Mouse (Mus musculus) spleen, postnatal 10 days (tissue): Measurements from ENCODE around the gene Rnf216.
A peak's percentile ranks its signal among the peaks of the same experiment; 100 is the strongest.
"Not testable (repeated sequence)": the region's sequence is repeated elsewhere in the genome, so short reads cannot be mapped to it uniquely, and the experiment has no call there.

Experiments used
- DNase-seq, 2 experiments: peaks; one replicate each; pipeline ENCODE4 v3.0.0; 2021 to 2022; ENCODE audit warnings: low spot score in 2 of 2

The Rnf216 gene

GRCm38 (mm10) chr5:143112281-143113246 is at the start of gene Rnf216:
Rnf216 (minus strand) TSS chr5:143112994.
- peak; percentile 93 to 94 for DNase-seq

GRCm38 (mm10) chr5:143155534-143155933 is 42.7 kb upstream of the Rnf216 start:
- DNase-seq: no peak

DNA sequence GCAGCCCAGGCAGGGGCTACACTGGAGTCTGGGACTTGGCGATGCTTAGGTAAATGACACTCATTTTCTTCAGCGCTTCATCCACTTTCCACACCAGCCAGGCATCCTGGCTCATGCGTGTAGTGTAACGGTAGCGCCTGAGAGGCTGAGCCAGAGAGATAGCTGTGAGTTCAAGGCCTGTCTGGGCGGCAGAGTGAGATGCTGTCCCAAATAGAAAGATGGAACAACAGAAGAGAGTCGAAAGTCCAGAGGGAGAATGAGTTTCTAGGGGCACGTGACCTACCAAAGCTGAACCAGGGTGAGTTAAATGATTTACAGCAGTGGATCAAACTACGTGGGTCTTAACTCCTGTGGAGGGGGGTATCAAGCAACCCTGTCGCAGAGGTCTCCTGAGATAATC is 41.0 kb upstream of the Rnf216 start:
- no peak for DNase-seq

DNA sequence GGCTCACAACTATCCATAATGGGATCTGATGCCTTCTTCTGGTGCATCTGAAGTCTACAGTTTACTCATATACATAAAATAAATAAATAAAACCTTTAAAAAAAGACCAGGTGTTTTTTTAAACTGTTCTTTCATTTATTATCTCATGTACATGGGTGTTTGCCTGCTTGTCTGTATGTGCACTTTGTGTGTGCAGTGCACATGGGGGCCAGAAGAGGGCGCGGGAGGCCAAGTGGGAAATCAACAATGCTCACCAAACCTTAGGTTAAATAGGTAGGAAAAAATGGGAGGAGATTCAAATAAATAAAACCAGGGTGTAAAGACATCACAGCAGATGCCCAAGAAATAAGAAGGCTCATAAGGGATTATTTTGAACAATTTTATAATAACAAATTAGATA is 37.2 kb upstream of the Rnf216 start:
- DNase-seq: no peak

DNA sequence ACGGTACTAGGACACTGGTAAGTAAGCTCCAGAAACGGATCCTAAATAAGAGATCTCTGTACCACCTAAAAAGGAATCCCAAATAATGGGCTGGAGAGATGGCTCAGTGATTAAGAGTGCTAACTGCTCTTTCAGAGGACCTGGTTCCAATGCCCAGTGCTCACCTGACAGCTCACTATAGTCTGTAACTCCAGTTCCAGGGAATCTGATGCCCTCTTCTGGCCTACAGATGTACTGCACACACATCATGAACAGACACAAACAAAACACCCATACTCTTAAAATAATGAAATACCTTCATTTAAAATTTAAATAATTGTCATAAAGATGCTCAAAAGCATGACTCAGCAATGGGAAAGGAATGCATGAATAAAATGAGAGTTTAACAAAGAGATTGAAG is 36.7 kb upstream of the Rnf216 start:
- no peak for DNase-seq

DNA sequence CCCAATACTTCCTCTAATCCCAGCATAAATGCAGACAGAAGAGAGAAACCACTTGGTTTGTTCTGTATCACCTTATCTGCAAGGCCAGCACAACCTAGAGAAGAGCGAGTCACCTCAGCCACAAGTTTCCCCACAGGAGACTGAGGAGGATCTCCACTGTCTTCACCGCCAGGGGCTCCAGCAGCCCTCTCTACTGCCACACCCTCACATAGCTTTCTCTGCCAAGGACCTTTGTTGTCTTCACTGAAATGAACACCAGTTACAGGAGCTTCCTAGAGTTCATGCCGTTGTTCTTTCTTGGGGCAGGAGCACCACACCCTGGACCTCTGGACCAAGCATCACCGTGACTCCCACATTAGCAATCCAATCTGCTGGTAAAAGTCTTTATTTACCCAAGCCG is 35.9 kb upstream of the Rnf216 start:
- DNase-seq: no peak

DNA sequence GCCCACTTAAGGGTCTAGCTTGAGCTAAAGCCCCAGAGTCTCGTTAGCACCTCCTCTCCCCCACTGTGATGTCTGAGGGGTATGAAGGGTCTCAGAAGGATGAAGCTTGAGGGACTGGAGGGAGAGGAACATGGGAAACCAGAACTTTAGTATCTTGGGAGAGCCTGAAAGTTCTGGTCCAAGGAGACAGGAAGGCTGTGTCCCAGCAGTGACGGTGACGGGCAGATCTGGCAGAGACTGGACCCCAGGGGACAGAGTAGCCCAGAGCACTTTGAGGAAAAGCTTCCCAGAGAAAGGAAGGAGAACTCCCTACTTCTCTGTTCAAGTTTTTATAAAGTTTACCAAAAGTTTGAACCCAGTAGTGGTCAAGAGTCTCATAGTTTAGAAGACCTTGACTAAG is 34.7 kb upstream of the Rnf216 start, which contains the start of gene Olfr718-ps1:
Gene Olfr718-ps1, minus strand, starts transcription at position 101 of the 400 bp plus-strand sequence.
- DNase-seq: no peak

- no peak for DNase-seq
Observed at GRCm38 (mm10) chr5:143137580-143137979, 24.8 kb upstream of the Rnf216 start.

GRCm38 (mm10) chr5:143135042-143135441 is 22.2 kb upstream of the Rnf216 start:
- no peak for DNase-seq

- DNase-seq: not testable (repeated sequence)
Observed at GRCm38 (mm10) chr5:143134216-143135010, 21.6 kb upstream of the Rnf216 start.

GRCm38 (mm10) chr5:143132935-143133514 is 20.2 kb upstream of the Rnf216 start:
- DNase-seq: no peak

DNA sequence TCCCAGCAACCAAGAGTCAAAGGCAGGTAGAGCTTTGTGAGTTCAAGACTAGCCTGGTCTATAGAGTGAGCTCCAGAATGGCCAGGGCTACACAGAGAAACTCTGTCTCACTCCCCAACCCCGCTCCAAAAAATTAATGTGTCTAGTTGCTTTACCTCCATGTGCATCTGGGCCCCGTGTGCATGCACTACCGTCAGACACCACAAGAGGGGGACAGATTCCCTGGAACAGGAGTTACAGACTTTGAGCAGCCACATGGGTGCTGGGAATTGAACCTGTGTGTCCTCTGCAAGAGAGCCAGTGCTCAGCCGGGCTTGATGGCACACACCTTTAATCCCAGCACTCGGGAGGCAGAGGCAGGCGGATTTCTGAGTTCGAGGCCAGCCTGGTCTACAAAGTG is 17.5 kb upstream of the Rnf216 start:
- DNase-seq: peak; percentile 20 to 56

DNA sequence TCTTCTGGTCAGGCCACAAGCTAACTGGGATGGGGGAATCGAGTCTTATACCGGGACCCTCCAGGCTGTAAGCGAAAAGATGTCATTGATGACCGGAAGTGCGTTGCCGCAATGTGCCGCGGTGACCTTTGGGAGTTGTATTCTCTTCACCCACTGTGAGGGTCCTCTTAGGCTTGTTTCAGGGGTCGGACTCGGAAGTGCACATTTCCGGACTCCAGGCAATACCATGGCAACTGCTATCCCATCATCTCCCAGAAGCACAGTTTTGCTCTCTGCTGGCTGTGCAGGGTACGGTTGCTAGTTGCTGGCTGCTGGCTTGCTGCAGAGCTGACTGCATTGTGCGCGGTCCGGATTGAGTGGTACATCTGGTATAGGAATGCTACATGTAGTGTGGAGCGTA is 16.3 kb upstream of the Rnf216 start:
- no peak for DNase-seq

- no peak for DNase-seq
Observed at GRCm38 (mm10) chr5:143127837-143128236, 15.0 kb upstream of the Rnf216 start.

- DNase-seq: no peak
Observed at GRCm38 (mm10) chr5:143126908-143127307, 14.1 kb upstream of the Rnf216 start.

- DNase-seq: no peak
Observed at GRCm38 (mm10) chr5:143126089-143126488, 13.3 kb upstream of the Rnf216 start.

DNA sequence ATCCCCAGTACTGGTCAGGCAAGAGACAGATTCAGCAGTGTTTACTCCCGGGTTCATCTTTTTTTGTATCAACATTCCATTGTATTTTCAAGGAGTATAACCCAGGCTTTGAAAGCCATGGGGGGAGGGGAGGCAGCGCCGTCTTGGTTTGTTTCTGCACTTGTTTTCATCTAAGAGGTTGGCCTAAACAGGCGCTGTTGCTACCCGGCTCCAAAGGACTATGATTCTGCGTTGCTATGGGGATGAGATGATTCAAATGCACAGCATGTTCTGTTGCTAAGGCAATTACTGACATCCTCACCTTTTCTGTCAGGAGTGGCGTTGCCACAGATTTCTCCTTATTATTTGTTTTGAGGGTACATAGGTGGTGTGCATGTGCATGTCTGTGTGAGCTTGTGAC is 12.8 kb upstream of the Rnf216 start:
- DNase-seq: no peak

DNA sequence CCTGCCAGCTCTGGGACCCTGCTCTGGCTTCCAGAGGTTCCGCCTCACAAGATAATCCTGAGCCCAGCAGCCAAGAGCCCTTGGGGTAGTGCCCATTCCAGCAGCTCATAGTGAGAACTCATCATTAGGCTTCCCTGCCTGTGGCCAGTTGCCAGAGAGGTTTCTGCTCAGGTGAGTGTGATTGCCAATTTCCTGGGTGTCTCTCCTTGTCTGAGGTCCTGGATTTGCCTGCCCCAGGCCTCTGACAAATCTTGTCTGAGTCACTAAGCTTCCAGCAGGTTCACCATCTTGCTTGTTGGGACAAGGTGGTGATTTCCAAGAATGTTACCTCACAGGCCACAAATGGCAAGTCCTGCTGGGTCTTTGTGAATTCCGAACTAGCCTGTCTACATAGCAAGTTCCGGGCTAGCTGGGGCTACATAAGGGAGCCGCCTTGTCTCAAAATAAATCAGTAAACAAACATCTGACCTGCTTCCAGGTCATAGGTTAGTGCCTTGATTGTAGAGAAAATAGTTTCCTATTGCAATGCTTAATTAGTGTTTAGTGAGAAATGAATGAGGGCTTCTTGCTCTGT is 12.1 kb upstream of the Rnf216 start:
- no peak for DNase-seq

DNA sequence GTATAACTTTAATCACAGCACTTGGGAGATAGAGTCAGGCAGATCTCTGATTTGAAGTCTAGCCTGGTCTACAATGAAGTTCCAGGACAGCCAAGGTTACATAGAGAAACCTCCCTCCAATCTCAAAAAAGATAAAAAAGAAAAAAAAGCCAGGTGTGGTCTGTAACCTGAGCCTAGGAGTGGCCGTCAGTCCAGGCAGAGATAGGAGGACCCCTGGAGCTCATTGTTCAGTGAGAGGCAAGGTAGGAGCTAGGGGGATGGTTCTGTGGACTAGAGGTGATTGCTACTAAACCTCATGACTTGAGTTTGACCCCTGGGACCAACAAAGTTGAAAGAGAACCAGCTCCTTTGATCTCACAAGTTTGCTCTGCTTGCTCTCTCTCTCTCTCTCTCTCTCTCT is 9.9 kb upstream of the Rnf216 start:
- no peak for DNase-seq

GRCm38 (mm10) chr5:143122125-143122524 is 9.3 kb upstream of the Rnf216 start:
- DNase-seq: no peak

DNA sequence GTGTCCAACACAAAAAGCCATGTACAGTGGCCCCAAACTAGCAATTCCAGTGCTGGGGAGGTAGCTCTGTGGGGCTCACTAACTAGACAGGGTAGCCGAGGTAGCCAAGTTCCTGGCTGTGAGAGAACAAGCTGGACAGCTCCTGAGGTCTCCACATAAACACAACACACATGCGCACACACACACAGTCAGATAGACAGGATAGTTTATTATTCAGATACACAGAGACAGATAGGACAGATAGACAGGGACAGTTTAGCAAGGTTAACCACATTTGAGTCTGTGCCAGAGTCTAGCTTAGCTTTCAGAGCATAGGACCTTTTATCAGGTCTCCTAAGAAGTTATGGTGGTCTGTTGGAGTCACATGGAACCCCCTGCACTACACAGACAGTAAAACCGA is 6.0 kb downstream of the Rnf216 start:
- no peak for DNase-seq

GRCm38 (mm10) chr5:143103231-143103630 is 9.6 kb downstream of the Rnf216 start:
- DNase-seq: no peak
